Mouse (Mus musculus): ENCODE measurements around the gene Pcyt1a.

DNA sequence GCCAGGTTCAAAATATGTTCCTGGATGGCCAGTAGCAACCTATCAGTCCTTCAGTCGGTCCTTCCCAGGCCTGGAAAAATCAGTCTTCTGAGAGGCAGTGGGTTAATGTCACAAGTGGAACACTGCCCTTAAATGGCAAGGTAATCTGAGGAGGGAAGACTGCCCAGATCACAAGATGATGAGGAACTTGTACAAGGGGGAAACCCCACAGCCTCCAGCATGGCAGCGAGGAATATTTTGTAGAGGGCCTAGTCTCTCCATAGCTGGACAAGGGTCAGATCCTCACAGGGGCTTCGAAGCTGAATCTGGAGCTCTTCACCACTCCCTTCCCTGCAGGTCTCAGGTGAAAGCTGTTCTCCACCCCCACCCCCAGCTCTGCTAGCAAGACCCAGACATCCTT lies 27.9 kb upstream of the Pcyt1a start:
- TF ChIP-seq CTCF (IDR thresholded peaks at IDR 0.05; ENCODE audit: control insufficient read depth, insufficient read depth, low read length), result no peak
- no peak for TF ChIP-seq POLR2A (IDR thresholded peaks at IDR 0.05; ENCODE audit: borderline replicate concordance, control insufficient read depth, low read depth, low read length)

All from bone marrow, adult 2 months (tissue).